Mouse (Mus musculus): ENCODE data around the gene Ruvbl1.
A peak's percentile ranks its signal among the peaks of the same experiment; 100 is the strongest.

Ruvbl1 gene

GRCm38 (mm10) chr6:88465181-88465920, at the start of gene Ruvbl1:
Gene Ruvbl1, plus strand, starts transcription at chr6:88465409.
- DNase-seq (ENCODE audit: low spot score) = peak; percentile 78

GRCm38 (mm10) chr6:88416130-88416758, 49.0 kb upstream of the Ruvbl1 start:
- DNase-seq (ENCODE audit: low spot score) = no peak

- peak; percentile 23 for DNase-seq (ENCODE audit: low spot score)
These were observed 34.0 kb upstream of the Ruvbl1 start for GRCm38 (mm10) chr6:88431202-88431601.

- no peak for DNase-seq (ENCODE audit: low spot score)
These were observed 29.6 kb upstream of the Ruvbl1 start for GRCm38 (mm10) chr6:88435609-88436008.

GRCm38 (mm10) chr6:88439056-88439455, 26.2 kb upstream of the Ruvbl1 start:
- DNase-seq (ENCODE audit: low spot score) = no peak

GRCm38 (mm10) chr6:88442551-88442950, 22.7 kb upstream of the Ruvbl1 start:
- DNase-seq (ENCODE audit: low spot score) = no peak

GRCm38 (mm10) chr6:88443446-88443845, 21.8 kb upstream of the Ruvbl1 start:
- no peak for DNase-seq (ENCODE audit: low spot score)

- no peak for DNase-seq (ENCODE audit: low spot score)
These were observed 21.0 kb upstream of the Ruvbl1 start for GRCm38 (mm10) chr6:88444076-88444750.

GRCm38 (mm10) chr6:88445661-88446060, 19.5 kb upstream of the Ruvbl1 start:
- no peak for DNase-seq (ENCODE audit: low spot score)

- peak; percentile 84 for DNase-seq (ENCODE audit: low spot score)
These were observed 18.9 kb upstream of the Ruvbl1 start, which contains the start of gene Eefsec for GRCm38 (mm10) chr6:88446063-88447002. Gene Eefsec, minus strand, starts transcription at chr6:88446539.

- DNase-seq (ENCODE audit: low spot score) = no peak
These were observed 17.8 kb upstream of the Ruvbl1 start for GRCm38 (mm10) chr6:88447454-88447853.

GRCm38 (mm10) chr6:88454545-88454944, 10.7 kb upstream of the Ruvbl1 start:
- no peak for DNase-seq (ENCODE audit: low spot score)

GRCm38 (mm10) chr6:88469878-88470277, 4.7 kb downstream of the Ruvbl1 start:
- DNase-seq (ENCODE audit: low spot score) = no peak

GRCm38 (mm10) chr6:88480421-88480820, 15.2 kb downstream of the Ruvbl1 start:
- DNase-seq (ENCODE audit: low spot score) = no peak

GRCm38 (mm10) chr6:88483111-88483510, 17.9 kb downstream of the Ruvbl1 start:
- DNase-seq (ENCODE audit: low spot score) = no peak

- no peak for DNase-seq (ENCODE audit: low spot score)
These were observed 18.7 kb downstream of the Ruvbl1 start for GRCm38 (mm10) chr6:88483913-88484312.

GRCm38 (mm10) chr6:88485378-88485777, 20.2 kb downstream of the Ruvbl1 start:
- DNase-seq (ENCODE audit: low spot score) = no peak

- DNase-seq (ENCODE audit: low spot score) = peak; percentile 30
These were observed 21.7 kb downstream of the Ruvbl1 start for GRCm38 (mm10) chr6:88486893-88487292.

- DNase-seq (ENCODE audit: low spot score) = no peak
These were observed 23.8 kb downstream of the Ruvbl1 start for GRCm38 (mm10) chr6:88489026-88489425.

- DNase-seq (ENCODE audit: low spot score) = no peak
These were observed 24.6 kb downstream of the Ruvbl1 start for GRCm38 (mm10) chr6:88489834-88490233.

- DNase-seq (ENCODE audit: low spot score) = no peak
These were observed 25.6 kb downstream of the Ruvbl1 start for GRCm38 (mm10) chr6:88490629-88491354.
